Mouse (Mus musculus) bone marrow, adult 2 months (tissue): ENCODE data around the gene Gm45716.

Experiments used
- CTCF ChIP-seq: fragments of 200-500 bp; IDR thresholded peaks from 2 replicates; pipeline ENCODE4 v1.5.1; 2011; ENCODE audit warnings: low read length, control low read depth; ENCODE audit not compliant: control insufficient read depth, insufficient read depth
- POLR2A ChIP-seq: fragments of 200-500 bp; IDR thresholded peaks from 2 replicates; pipeline ENCODE4 v1.6.1; 2011; ENCODE audit warnings: low read depth, mild to moderate bottlenecking, control low read depth, low read length, borderline replicate concordance; ENCODE audit not compliant: control insufficient read depth

GRCm38 (mm10) chr11:90284623-90285022, 97.1 kb downstream of the Gm45716 start:
- TF ChIP-seq CTCF (no peak), POLR2A (no peak)
